Mouse (Mus musculus): ENCODE data around the gene Fam71e1.

Gene Fam71e1

DNA sequence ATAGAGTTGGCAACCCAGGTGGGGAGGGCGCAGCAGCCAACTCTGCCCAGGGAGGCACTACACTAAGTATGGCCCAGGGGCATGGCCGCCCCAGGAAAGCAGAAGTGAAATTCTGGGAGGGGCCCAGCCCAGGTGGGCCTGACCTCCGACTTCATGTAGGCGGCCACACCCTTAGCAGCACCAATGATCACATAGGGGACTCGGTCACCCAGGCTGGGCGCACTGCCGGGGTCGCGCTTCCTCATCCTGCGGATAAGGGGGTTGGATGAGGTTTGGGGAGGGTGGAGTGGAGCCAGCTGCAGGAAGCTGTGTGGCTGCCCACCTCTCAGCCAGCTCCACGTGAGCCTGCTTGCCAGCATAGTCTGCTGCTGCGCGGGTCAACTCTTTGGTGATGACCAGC, 37.9 kb downstream of the Fam71e1 start:
- in situ Hi-C loops (cut with MboI, MseI): no loop called here

DNA sequence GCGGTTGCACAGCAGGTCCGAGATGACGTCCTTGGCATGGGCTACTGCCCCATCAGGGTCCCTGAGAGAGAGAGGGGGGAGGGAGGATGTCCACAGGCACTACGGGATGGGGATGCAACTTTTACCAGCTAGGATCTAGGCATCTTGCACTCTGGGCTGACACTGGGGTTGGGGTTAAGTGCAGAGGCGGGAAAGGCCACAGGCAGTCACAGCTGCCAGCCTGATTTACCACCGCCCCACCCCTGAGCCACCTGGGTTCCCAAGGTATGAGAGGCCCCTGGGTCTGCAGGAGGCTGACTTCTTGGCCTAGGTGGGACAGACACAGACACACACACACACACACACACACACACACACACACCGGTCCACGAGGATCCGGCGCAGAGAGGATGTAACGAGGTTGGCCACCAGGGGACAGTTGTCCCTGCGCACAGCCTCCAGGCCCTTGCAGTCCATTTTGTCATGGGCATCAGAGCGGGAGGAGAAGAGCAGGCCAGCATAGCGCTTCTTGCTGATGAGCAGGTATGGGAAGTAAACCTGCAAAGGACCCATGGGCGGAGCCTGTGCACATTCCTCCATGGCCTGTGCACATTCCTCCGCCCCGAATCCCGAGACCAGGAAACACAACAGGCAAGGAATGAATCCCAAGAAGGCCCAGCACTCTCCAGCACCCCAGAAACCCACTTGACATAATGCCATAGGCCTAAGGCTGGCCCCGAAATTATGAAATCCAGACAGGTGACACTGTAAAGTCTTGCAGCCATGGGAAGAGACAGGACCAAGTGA, 38.5 kb downstream of the Fam71e1 start:
- in situ Hi-C loops (cut with MboI, MseI): no loop called here

DNA sequence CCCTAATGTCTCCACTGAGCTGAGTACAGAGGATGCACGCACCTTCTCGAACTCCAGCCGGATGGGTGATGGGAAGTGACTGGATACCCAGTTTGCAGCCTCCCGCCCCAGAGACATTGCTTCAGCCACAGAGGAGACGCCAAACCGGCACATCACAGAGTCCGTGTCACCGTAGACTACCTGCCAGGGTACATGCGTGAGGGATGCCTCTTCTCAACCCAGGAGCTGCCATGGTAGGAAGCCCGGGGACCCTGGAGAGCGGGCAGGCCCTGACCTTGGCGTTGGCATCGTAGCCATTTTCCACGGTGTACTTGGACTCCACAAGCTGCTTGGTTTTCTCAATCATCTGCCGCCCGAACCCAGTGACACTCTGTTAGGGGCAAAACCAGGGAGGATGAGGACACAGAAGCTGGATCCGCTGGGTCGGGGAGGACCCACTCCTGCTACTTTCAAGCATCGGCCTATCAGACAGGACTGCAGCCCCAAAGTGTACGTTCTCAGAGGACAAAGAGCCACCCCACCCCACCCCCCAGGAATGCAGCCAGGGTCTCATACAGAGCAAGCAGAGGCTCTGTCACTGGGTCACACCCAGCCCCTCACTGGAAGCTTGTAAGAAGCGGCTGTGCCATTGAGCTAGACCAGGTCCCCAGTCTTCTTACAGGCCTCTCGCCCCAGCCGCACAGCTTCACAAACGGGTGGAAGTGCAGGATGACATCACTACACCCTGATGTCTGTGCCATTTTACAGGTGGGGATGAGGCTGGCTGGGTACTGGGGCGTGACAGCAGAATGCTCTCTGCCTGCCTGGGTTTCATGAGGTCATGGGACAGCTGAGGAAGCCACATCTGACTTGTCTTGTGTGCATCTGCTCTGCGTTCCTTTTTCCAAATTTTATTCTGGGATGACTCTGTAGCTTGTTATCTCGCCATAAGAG, 39.5 kb downstream of the Fam71e1 start:
- in situ Hi-C loops (cut with MboI, MseI): no loop called here

DNA sequence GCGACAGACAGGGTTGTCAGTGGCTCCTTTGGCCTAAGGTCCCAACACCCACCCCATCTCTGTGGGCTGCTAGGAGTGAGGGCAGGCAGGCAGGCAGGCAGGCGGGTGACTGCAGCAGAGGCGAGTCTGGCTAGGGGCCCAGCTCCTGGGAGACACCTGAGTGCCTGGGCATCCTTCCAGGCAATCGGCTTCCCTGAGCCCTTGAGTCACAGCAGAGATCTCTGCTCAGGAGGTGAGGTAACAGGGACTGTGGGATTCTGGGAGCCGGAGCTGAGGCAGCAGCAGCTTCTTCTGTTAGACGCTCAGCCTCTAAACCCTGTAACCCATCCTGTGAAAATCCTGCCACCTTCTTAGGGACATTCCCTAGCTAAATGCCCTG, 40.2 kb downstream of the Fam71e1 start:
- in situ Hi-C loops (cut with MboI, MseI): no loop called here

DNA sequence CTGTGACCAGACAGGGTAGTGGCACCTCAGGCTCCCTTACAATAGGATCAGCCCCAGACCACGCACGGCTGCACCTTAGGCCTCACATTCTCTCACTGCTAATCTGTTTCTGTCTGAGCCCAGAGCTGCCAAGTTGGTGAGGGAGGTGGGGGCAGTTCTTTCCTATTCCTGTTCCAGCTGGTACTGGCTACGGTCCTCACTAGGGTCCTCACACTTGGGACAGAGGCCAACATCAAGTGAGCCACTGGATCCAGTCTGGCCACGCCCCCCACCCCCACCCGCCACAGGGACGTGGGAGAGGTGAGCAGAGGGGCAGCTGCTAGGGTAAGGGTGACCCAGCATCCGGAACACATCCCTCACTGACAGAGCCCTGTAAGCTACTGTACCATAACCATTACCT, 40.6 kb downstream of the Fam71e1 start:
- in situ Hi-C loops (cut with MboI, MseI): no loop called here

DNA sequence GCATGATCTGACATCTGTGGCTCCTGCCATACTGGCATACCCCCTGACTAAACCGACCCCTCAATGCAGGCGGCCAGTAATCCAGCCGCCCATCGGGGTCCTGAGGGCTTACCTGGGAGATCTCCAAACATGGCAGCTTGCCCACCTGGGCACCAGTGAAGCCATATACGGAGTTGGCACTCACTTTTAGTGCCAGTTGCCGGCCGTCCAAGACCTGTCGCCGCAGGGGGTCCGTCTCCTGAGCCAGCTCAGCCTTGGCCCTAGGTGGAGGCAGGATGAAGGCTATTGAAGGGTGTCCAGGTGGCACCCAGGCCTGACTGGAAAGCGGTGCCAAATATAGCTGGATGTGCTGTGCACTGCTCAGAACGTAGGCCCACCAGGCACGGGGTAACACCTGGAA, 41.1 kb downstream of the Fam71e1 start:
- in situ Hi-C loops (cut with MboI, MseI): no loop called here

DNA sequence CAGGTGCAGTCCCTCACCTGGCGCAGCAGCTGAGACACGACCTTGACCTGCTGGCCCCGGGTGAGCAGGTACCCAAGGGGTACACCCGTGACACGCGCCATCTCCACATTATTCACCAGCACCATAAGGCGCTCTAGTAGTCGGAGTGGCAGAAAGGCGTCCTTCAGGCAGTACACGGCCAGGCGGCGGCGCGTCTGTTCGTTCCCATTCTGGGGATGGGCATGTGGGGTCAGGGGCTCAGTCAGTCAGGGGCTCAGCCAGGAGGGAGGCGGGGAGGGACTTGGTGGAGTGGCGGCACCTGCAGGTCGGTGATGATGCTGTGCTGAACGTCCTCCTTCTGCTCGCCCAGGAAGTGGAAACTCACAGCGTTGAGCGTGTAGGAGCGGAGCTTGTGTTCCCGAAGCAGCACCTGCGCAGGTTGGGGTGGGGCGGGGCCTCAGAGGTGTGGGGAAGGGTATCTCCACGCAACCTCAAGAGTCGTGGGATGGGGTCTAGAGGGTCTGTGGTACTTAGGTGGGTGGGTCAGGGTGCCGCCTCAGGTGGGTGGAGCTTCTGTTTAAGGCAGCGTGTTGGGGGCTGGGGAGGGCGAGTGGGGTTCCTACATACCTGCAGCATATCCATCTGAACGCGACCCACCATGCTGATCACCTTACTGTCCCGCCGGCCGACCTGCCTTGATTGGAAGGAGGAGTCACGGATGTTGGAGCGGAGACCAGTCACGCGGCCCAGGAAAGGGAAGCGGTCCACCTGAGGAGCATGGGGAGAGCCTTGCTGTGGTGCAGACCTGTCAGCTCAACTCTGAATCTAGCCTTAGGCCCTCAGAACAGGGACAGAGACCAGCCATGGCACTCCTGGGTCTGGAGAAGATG, 42.6 kb downstream of the Fam71e1 start:
- in situ Hi-C loops (cut with MboI, MseI): no loop called here

DNA sequence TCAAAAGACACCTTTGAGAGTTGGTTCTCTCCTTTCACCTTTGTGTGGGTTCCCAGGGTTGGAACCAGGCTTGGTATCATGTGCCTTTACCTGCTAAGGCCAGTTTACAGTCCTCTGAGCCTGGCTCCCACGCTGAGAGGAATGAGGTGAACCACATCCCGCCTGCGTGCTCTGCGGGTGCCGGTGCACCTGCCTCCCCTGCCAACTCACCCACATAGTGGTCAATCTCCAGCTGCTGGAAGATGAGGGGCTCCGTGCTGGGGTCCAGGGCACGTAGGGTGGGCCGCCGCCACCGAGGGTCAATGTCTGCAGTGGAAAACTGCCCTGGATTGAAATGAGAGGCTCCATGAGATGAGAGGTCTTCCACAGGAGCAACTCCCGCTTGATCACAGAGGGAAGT, 46.2 kb downstream of the Fam71e1 start:
- in situ Hi-C loops (cut with MboI, MseI): no loop called here

DNA sequence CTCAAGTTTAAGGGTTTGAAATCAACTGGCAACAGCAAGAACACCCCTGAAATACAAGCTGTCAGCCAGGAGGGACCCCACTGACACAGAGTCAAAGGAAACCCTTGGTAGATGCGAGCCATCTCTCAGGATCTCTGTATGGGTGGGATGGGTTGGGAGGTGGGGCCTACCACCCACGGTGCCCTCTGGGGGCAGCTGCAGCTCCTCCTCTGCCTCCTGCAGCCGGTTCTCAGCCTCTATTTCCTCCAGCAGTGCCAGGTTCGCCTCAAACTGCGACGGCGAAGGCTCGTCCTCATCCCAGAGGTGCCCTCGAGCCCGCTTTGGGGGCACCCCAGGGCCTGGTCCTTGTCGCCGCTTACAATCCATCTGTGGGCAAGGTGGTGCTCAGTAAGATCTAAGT, 46.7 kb downstream of the Fam71e1 start:
- in situ Hi-C loops (cut with MboI, MseI): no loop called here

DNA sequence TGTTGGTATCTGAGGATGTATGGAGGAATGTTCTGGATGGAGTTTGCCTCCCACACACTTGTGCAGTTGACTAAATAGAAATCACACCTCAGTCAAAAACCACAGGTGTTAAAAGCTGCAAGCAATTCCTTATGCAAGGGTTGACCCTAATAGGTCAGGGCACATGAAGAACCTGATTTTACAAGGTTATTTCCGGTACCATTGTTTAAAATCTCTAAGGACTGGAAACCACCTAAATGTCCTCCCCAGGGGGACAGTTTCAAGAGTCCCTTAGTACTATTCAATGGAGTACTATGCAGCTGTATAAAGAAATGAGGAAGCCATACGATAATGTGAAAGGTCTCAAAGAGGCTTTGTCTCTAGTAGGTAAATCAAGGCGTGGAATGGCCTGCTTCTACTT, 49.9 kb downstream of the Fam71e1 start:
- in situ Hi-C loops (cut with MboI, MseI): no loop called here

DNA sequence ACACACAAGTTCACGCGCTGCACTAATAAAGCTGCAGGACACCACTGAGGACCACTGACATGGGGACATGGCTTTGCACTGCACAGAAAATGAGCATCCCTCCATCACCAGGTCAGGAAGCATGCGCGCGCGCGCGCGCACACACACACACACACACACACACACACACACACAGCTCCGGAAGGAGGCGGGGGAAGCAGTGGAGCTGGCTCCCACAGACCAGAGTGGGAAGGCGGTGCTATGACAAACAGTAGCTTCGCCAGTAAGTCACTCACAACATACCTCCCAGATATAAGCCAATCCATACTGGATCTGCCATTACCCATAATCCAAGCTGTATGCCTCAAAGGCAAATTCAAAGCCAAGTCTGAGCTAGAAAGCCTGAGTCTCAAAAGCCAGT, 50.7 kb downstream of the Fam71e1 start:
- in situ Hi-C loops (cut with MboI, MseI): no loop called here

DNA sequence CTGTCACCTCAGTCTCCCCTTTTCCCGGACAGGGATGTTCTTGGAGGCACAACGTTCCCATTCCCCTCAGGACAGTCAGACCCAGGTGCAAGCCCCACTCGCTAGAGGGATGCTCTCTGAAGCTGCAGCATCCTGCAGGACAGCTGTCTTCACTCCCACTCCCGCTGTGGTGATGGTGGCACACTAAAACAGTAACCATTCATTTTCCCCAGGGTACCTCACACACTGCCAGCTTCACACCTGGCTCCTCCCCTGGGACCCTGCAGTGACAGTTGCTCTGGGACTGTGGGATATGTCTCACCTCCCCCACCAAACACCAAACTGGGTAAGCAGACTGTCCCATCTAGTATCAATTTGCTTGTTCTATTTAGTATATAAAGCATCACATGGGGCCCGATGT, 51.3 kb downstream of the Fam71e1 start:
- in situ Hi-C loops (cut with MboI, MseI): no loop called here

DNA sequence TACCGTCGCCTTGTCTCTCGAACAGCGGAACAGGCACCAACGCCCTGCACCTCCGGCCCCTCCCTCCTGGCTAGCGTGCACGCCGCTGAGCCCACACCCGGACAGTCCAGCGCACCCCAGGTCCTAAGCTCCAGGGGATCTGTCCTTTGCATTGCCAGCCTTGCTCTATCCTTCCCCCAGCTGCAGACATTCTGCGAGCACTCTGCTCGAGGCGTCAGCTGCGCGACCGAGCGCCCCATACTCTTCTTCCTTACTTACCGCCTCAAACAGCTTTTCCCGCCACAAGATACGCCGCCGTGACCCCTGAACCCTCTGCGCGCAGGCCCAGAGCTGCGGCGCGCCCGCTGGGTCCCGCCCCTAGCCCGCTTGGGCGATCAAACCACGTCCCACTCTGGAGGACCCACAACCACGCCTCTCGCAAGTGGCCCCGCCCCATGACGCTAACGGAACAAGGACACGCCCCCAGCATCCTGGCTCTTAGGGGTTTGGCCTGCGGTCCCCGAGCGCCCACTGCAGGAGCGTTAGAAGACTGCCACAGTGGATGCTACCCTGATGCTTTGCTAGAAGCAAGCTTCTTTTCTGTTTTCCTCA, 52.2 kb downstream of the Fam71e1 start, which contains the start of gene Pold1:
Pold1 (minus strand) TSS at position 353 of the 591 bp plus-strand sequence.
- in situ Hi-C loops (cut with MboI, MseI): no loop called here

DNA sequence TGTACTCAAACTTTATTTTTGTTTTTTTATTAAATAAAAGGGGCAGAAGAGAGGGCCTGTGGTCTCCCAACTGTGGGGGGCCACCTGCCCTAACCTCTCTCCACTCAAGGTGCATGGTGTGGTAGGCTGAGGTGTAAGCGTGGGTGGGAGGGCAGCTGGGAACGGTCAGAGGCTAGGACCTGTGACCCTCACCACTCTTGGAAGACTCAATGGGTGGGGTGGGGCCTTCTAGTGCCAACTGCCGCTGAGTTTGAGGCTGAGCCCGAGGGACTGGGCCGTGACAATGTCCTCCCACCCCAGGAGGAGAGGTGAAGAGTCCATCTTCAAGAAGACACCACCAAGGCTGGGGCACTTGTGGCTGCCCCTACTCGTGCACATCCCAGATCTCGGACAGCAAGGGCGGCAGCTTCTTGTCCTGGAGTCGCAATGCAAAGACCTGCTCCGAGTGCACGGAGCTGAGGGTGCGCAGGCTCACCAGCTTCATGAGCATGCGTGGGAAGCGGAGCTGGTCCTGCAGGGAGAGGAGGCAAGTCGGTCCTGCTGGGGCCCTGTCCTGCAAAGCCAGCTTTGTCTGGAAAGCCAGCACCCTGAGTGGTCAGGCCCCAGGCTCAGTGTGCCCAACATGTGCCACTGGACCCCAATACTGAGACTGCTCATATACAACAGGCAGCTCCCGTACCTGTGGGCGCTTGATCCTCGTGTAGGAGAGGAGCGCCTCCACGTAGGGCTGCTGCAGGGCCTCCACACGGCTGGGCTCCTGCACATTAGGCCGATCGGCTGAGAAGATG, 53.4 kb downstream of the Fam71e1 start:
- in situ Hi-C loops (cut with MboI, MseI): loop anchor here (10.0 kb wide), 1 partner anchor 1175 kb away; the partner anchor contains the start of genes Fam83e and Spaca4

DNA sequence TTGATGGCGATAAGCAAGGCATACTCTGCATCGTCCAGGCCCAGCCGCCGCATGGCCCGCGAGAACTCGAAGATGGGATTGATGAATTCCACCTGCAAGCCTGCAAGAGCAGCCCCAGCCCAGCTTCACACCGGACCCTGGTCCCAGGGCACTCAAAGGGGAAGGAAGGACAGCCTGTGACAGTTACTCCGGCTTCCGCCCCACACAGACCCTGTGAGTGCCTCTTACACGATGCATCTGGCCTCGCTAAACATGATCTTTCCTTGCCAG, 54.0 kb downstream of the Fam71e1 start:
- in situ Hi-C loops (cut with MboI, MseI): loop anchor here (10.0 kb wide), 1 partner anchor 1174 kb away; the partner anchor contains the start of genes Fam83e and Spaca4

Data from regulatory T cell (primary cell).